Mouse (Mus musculus): ENCODE measurements around the gene Rasal1.

The Rasal1 gene

GRCm38 (mm10) chr5:120621078-120621765, 27.4 kb upstream of the Rasal1 start:
- in situ Hi-C loops (cut with MboI, MseI): loop anchor here in 1 of 2 experiments (5.0 kb wide), 2 partner anchors 41 to 91 kb away; partner anchors contain the start of gene Dtx1

GRCm38 (mm10) chr5:120621846-120622197, 26.8 kb upstream of the Rasal1 start:
- in situ Hi-C loops (cut with MboI, MseI): loop anchor here in 1 of 2 experiments (5.0 kb wide), 2 partner anchors 40 to 90 kb away; partner anchors contain the start of gene Dtx1

- in situ Hi-C loops (cut with MboI, MseI): loop anchor here in 1 of 2 experiments (5.0 kb wide), 2 partner anchors 40 to 90 kb away; partner anchors contain the start of gene Dtx1
These were observed 26.3 kb upstream of the Rasal1 start for GRCm38 (mm10) chr5:120622198-120622851.

GRCm38 (mm10) chr5:120624427-120624826, 24.2 kb upstream of the Rasal1 start:
- in situ Hi-C loops (cut with MboI, MseI): loop anchor here in 1 of 2 experiments (5.0 kb wide), 2 partner anchors 38 to 88 kb away; partner anchors contain the start of gene Dtx1

GRCm38 (mm10) chr5:120626399-120626798, 22.2 kb upstream of the Rasal1 start:
- in situ Hi-C loops (cut with MboI, MseI): loop anchor here in 1 of 2 experiments (5.0 kb wide), 1 partner anchor 36 kb away; no protein-coding TSS in a partner anchor

- in situ Hi-C loops (cut with MboI, MseI): loop anchor here in 1 of 2 experiments (5.0 kb wide), 1 partner anchor 35 kb away; no protein-coding TSS in a partner anchor
These were observed 20.9 kb upstream of the Rasal1 start for GRCm38 (mm10) chr5:120627515-120628300.

- in situ Hi-C loops (cut with MboI, MseI): loop anchor here in 1 of 2 experiments (5.0 kb wide), 1 partner anchor 34 kb away; no protein-coding TSS in a partner anchor
These were observed 20.0 kb upstream of the Rasal1 start for GRCm38 (mm10) chr5:120628624-120629023.

GRCm38 (mm10) chr5:120631128-120631527, 17.5 kb upstream of the Rasal1 start:
- in situ Hi-C loops (cut with MboI, MseI): no loop called here

GRCm38 (mm10) chr5:120631892-120632291, 16.7 kb upstream of the Rasal1 start:
- in situ Hi-C loops (cut with MboI, MseI): no loop called here

- in situ Hi-C loops (cut with MboI, MseI): no loop called here
These were observed 14.5 kb upstream of the Rasal1 start, which contains the start of gene Cfap73 for GRCm38 (mm10) chr5:120634131-120634530. Cfap73 (minus strand) TSS chr5:120634235.

- in situ Hi-C loops (cut with MboI, MseI): no loop called here
These were observed 13.8 kb upstream of the Rasal1 start for GRCm38 (mm10) chr5:120634860-120635259.

- in situ Hi-C loops (cut with MboI, MseI): no loop called here
These were observed 13.0 kb upstream of the Rasal1 start for GRCm38 (mm10) chr5:120635633-120636032.

GRCm38 (mm10) chr5:120640094-120640493, 8.5 kb upstream of the Rasal1 start:
- in situ Hi-C loops (cut with MboI, MseI): no loop called here

GRCm38 (mm10) chr5:120643365-120644085, 5.1 kb upstream of the Rasal1 start:
- in situ Hi-C loops (cut with MboI, MseI): no loop called here

GRCm38 (mm10) chr5:120644227-120644626, 4.4 kb upstream of the Rasal1 start:
- in situ Hi-C loops (cut with MboI, MseI): no loop called here

- in situ Hi-C loops (cut with MboI, MseI): no loop called here
These were observed 2.8 kb upstream of the Rasal1 start for GRCm38 (mm10) chr5:120645851-120646250.

- in situ Hi-C loops (cut with MboI, MseI): no loop called here
These were observed 1.3 kb upstream of the Rasal1 start for GRCm38 (mm10) chr5:120647361-120647760.

- in situ Hi-C loops (cut with MboI, MseI): no loop called here
These were observed 659 bp upstream of the Rasal1 start for GRCm38 (mm10) chr5:120647814-120648491.

GRCm38 (mm10) chr5:120649374-120649933, 842 bp downstream of the Rasal1 start:
- in situ Hi-C loops (cut with MboI, MseI): no loop called here

GRCm38 (mm10) chr5:120649938-120650337, 1.3 kb downstream of the Rasal1 start:
- in situ Hi-C loops (cut with MboI, MseI): no loop called here
